Mouse (Mus musculus) forebrain, embryonic 14.5 days (tissue): ENCODE data around the gene Fbxo10. TPM values are rescaled to one million over a fixed set of nuclear protein-coding genes. Genes with fewer than 3 reads are reported as not detected.
"Not testable (repeated sequence)": the region's sequence is repeated elsewhere in the genome, so short reads cannot be mapped to it uniquely, and the experiment has no call there.

Experiments used
- ATAC-seq: fragments of 200-750 bp; cut with Nextera tagmentation; 2 replicates; pipeline ENCODE4 v1.8.0; 2017; ENCODE audit warnings: mild to moderate bottlenecking, moderate library complexity
- DNase-seq: peaks from one replicate; pipeline ENCODE4 v3.0.0-alpha.2; 2015; ENCODE audit warnings: low spot score
- H3K27ac ChIP-seq: fragments of 300-500 bp; sonication (generic); 2 replicates; pipeline ENCODE4 v1.5.1; 2014; ENCODE audit warnings: low read depth, mild to moderate bottlenecking, control low read depth, low read length, moderate library complexity
- H3K27me3 ChIP-seq: fragments of 300-500 bp; sonication (generic); replicated peaks from 2 replicates; pipeline ENCODE4 v1.6.1; 2014; ENCODE audit warnings: low read length, control low read depth, mixed read lengths; ENCODE audit not compliant: control insufficient read depth, insufficient read depth
- H3K36me3 ChIP-seq: fragments of 300-500 bp; sonication (generic); 2 replicates; pipeline ENCODE4 v1.6.1; 2014; ENCODE audit warnings: low read length, control low read depth; ENCODE audit not compliant: control insufficient read depth, insufficient read depth
- H3K4me1 ChIP-seq: fragments of 300-500 bp; sonication (generic); 2 replicates; pipeline ENCODE4 v1.6.1; 2014; ENCODE audit warnings: antibody characterized with exemption, low read length, control low read depth; ENCODE audit not compliant: control insufficient read depth, insufficient read depth
- H3K4me2 ChIP-seq: fragments of 300-500 bp; sonication (generic); 2 replicates; pipeline ENCODE4 v1.6.1; 2014; ENCODE audit warnings: mild to moderate bottlenecking, control low read depth, low read length
- H3K4me3 ChIP-seq: fragments of 300-500 bp; sonication (generic); 2 replicates; pipeline ENCODE4 v1.5.1; 2014; ENCODE audit warnings: low read depth, low read length, control low read depth
- H3K9ac ChIP-seq: fragments of 300-500 bp; sonication (generic); 2 replicates; pipeline ENCODE4 v1.6.1; 2014; ENCODE audit warnings: mild to moderate bottlenecking, low read length, control low read depth, moderate library complexity
- H3K9me3 ChIP-seq: fragments of 300-500 bp; sonication (generic); replicated peaks from 2 replicates; pipeline ENCODE4 v1.6.1; 2016; ENCODE audit warnings: low read length, control low read depth, mixed read lengths; ENCODE audit not compliant: control insufficient read depth
- WGBS: fragments of 180-500 bp; shearing (Covaris S2); extraction: QIAGEN DNeasy Blood & Tissue Kit; methylation state at CpG from one replicate; pipeline ENCODE4 v1.1.7; 2014; 5-methylcytosine and 5-hydroxymethylcytosine counted together
- polyA plus RNA-seq: library from polyadenylated mRNA; unstranded; fragments of >200 nt; fragmentation: Nextera tagmentation; extraction: Ambion mirVana; gene quantifications from 2 replicates; pipeline ENCODE4 v1.2.1, GENCODE M21; 2014

The Fbxo10 gene
- polyA plus RNA-seq, 1 experiment from 2014 or later, result 10.4 TPM

DNA sequence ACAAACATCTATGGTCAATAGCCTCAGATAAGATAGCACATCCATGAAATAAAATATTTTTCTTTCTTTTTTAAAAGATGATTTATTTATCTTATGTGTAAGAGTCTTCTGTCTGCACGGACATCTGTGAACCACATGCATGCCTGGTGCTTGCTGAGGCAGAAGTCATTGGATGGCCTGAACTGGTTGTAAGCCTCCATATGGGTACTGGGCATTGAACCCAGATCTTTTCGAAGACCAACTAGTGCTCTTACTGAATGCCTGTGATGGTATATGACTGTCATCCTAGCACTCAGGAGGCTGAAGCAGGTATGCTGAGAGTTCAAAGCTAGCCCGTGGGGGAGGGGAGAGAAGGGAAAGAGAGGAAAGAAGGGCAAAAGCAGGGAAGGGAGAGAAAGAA lies 86.3 kb downstream of the Fbxo10 start:
- Histone ChIP-seq H3K27me3 (no peaks in the 10 kb centered on the region), H3K9me3 (no peaks in the 10 kb centered on the region), H3K4me3 (no peak overlapping the region), H3K4me2 (no peak overlapping the region), H3K9ac (no peak overlapping the region; the same call in 1 of the 2 replicates), H3K27ac (no peak overlapping the region), H3K36me3 (peaks cover 17% of the 10 kb centered on the region), H3K4me1 (no peaks in the 10 kb centered on the region)
- whole genome bisulfite sequencing, result 76% methylated on average over 3 of the region's 3 CpGs
- no peak for DNase-seq
- no peak for ATAC-seq

DNA sequence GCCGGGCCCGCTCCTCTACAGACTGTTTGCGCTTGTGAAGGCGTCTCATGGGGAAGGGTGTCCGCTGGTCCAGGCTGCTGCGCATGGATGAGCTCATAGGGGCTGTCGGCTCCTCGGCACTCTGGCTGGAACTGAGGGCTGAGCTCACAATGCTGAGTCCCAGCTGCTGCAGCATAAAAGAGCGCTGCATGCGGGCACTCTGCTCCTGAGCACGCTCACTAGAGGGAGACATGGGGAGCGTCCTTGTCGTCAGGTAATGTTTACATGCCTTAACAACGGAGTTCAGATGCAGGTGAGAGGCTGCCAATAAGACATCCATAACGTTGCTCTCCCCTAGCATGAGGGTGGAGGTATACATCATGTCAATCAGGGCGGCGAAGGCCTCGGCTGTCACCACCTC lies 89.6 kb downstream of the Fbxo10 start:
- no peak overlapping the region for H3K9ac ChIP-seq
- no peaks in the 10 kb centered on the region for H3K9me3 ChIP-seq
- H3K36me3 ChIP-seq, result peaks cover 40% of the 10 kb centered on the region
- no peaks in the 10 kb centered on the region for H3K4me1 ChIP-seq
- H3K4me3 ChIP-seq, result no peak overlapping the region
- H3K27ac ChIP-seq, result no peak overlapping the region
- H3K27me3 ChIP-seq, result no peaks in the 10 kb centered on the region
- WGBS, result 86% methylated on average over 18 of the region's 18 CpGs
- no peak for DNase-seq
- ATAC-seq, result no peak
- no peak overlapping the region for H3K4me2 ChIP-seq

DNA sequence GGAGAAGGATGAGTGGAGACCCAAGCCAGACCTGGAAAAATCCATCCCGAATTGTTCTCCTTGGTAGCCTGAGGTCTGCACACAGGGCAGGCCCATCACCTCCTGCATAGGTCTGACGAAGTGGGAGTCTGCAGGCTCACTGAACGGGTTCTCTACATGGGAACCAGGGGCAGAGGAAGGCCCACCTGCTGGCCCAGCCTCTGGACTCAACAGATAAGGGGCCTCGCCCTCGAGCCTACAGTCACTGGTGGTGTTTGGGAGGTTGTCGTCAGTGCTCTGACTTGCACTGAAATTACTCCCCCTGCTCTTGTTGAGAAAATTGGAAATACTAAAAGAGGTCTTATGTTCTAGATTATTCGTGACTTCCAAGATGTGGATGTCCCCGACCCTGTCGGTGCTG lies 90.6 kb downstream of the Fbxo10 start:
- Histone ChIP-seq H3K9me3 (no peaks in the 10 kb centered on the region), H3K27ac (no peak overlapping the region), H3K4me2 (no peak overlapping the region), H3K4me3 (no peak overlapping the region), H3K4me1 (no peaks in the 10 kb centered on the region), H3K27me3 (no peaks in the 10 kb centered on the region), H3K9ac (no peak overlapping the region), H3K36me3 (peaks cover 48% of the 10 kb centered on the region)
- no peak for DNase-seq
- WGBS, result 89% methylated on average over 9 of the region's 9 CpGs
- ATAC-seq, result no peak

DNA sequence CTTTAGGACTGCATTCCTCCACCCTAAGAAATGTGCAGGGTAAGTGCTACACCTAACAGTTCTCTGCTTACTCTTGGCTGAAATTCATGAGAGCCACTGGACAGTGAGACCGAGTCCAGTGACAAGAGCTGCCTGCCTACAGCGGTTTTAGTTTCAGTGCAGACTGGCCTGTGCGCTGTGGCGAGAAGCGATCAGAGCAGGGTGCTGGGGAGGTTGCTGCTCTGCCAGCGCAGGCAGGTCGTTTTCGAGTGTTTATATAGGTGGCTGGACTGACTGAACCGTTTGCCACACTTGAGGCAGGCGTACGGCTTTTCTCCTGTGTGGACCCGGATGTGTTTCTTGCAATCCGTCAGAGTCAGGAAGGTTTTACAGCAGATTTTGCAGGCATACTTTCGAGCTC lies 91.2 kb downstream of the Fbxo10 start:
- H3K9ac ChIP-seq, H3K4me1 ChIP-seq, ATAC-seq, H3K9me3 ChIP-seq, H3K27me3 ChIP-seq, H3K4me2 ChIP-seq, H3K4me3 ChIP-seq, H3K27ac ChIP-seq, DNase-seq: not testable (repeated sequence)
- peaks cover 52% of the 10 kb centered on the region for H3K36me3 ChIP-seq
- 90% methylated on average over 13 of the region's 14 CpGs for WGBS

DNA sequence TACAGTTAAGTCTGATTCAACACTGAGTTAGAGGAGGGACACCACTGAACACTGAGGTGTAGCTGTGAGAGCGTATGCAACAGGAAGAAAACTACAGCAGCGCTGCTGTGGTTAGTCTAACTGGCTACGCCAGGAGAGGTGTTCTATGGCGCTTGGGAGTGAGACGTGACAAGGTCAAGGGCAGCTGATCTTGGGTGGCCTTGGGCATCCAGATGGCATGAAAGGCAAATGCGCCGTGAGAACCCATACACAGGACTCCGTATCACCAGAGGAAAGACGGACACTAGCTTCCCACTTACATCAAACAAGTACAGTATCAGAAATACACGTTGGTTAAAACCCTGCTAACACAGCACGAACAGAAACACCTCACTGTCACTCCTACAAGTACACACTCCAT lies 92.1 kb downstream of the Fbxo10 start:
- DNase-seq, H3K4me2 ChIP-seq, H3K9me3 ChIP-seq, H3K27ac ChIP-seq, H3K4me1 ChIP-seq, H3K9ac ChIP-seq, H3K4me3 ChIP-seq, H3K27me3 ChIP-seq, ATAC-seq: not testable (repeated sequence)
- peaks cover 52% of the 10 kb centered on the region for H3K36me3 ChIP-seq
- 93% methylated on average over 11 of the region's 11 CpGs for WGBS

DNA sequence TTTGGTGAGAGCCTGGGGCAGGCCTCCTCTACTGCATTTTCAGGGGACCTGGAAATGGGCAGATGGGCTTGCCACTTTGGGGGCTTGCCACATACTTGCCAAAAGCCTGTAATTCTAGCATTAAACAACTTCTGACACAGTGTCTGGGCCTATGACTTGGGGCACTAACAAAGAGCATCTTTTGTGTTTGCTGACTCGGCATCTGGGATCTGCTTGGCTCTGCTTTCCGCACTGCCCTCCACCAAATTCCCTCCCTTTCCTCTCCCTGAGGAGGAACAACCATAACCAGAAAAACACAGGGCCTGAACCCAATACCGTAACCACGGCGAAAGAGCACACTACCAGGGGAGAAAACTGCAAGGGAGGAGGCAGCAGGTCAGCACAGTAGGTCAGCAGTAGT lies 93.8 kb downstream of the Fbxo10 start:
- Histone ChIP-seq H3K9me3 (no peaks in the 10 kb centered on the region), H3K4me1 (no peaks in the 10 kb centered on the region), H3K27me3 (no peaks in the 10 kb centered on the region), H3K4me3 (no peak overlapping the region), H3K27ac (no peak overlapping the region), H3K36me3 (peaks cover 56% of the 10 kb centered on the region), H3K4me2 (no peak overlapping the region), H3K9ac (no peak overlapping the region)
- DNase-seq (no peak), ATAC-seq (no peak)
- 94% methylated on average over 5 of the region's 5 CpGs for WGBS

Other genes with a start within 250 kb of the Fbxo10 start
- 17.9 and 21.1 TPM in 2 replicates for gene Grhpr, start 103.2 kb downstream of the Fbxo10 start, polyA plus RNA-seq
- gene Zbtb5, start 72.2 kb downstream of the Fbxo10 start, polyA plus RNA-seq, result 48.9 and 52.0 TPM in 2 replicates
- gene Polr1e, start 66.0 kb downstream of the Fbxo10 start, polyA plus RNA-seq, result 35.3 and 38.7 TPM in 2 replicates
- gene Tomm5, start 23.5 kb upstream of the Fbxo10 start, polyA plus RNA-seq, result 154 and 176 TPM in 2 replicates
- gene Frmpd1, start 100.3 kb upstream of the Fbxo10 start, polyA plus RNA-seq, result 0.25 and 0.62 TPM in 2 replicates
- 23.9 and 25.6 TPM in 2 replicates for gene Trmt10b, start 212.5 kb upstream of the Fbxo10 start, polyA plus RNA-seq